Mouse (Mus musculus) erythroblast, embryonic 14.5 days (primary cell): ENCODE measurements around the gene Hist1h4f. TPM values are rescaled to one million over a fixed set of nuclear protein-coding genes. Genes with fewer than 3 reads are reported as not detected.
"Not testable (repeated sequence)": the region's sequence is repeated elsewhere in the genome, so short reads cannot be mapped to it uniquely, and the experiment has no call there.

ENCODE experiments used
- H3K27me3 ChIP-seq: 2 replicates; pipeline ENCODE4 v1.6.1; 2012; ENCODE audit warnings: inconsistent platforms; ENCODE audit not compliant: control insufficient read depth
- H3K36me3 ChIP-seq: 2 replicates; pipeline ENCODE4 v1.6.1; 2012; ENCODE audit warnings: mild to moderate bottlenecking, inconsistent platforms; ENCODE audit not compliant: control insufficient read depth
- H3K4me1 ChIP-seq: 2 replicates; pipeline ENCODE4 v1.6.1; 2012; ENCODE audit warnings: inconsistent platforms; ENCODE audit not compliant: control insufficient read depth
- H3K4me3 ChIP-seq: replicated peaks from 2 replicates; pipeline ENCODE3; 2012; ENCODE audit warnings: moderate library complexity, mild to moderate bottlenecking, inconsistent platforms
- H3K9me3 ChIP-seq: 2 replicates; pipeline ENCODE4 v1.6.1; 2012; ENCODE audit warnings: low read length, inconsistent platforms, mixed read lengths; ENCODE audit not compliant: control insufficient read depth
- GATA1 ChIP-seq: IDR thresholded peaks from 2 replicates; pipeline ENCODE4 v1.6.1; 2012; ENCODE audit warnings: low read length, inconsistent platforms, mixed read lengths
- TAL1 ChIP-seq: IDR thresholded peaks from 3 replicates; pipeline ENCODE4 v1.6.1; 2012; ENCODE audit warnings: low read length, inconsistent platforms, mixed read lengths
- polyA plus RNA-seq: library from polyadenylated mRNA; stranded (reverse); fragments of >175 nt; gene quantifications from 2 replicates; pipeline ENCODE4 v1.2.3, GENCODE M21; 2012

Hist1h4f gene
- polyA plus RNA-seq, 1 experiment: 13.8 TPM

GRCm38 (mm10) chr13:23576906-23577639, 25.6 kb upstream of the Hist1h4f start:
- TF ChIP-seq GATA1: no peak
- TF ChIP-seq TAL1: no peak
- peaks cover 11% of the 10 kb centered on the region for H3K36me3 ChIP-seq
- no peaks in the 10 kb centered on the region for H3K27me3 ChIP-seq
- peak overlapping the region; percentile 76 for H3K4me3 ChIP-seq
- no peaks in the 10 kb centered on the region for H3K9me3 ChIP-seq
- peaks cover 53% of the 10 kb centered on the region for H3K4me1 ChIP-seq

DNA sequence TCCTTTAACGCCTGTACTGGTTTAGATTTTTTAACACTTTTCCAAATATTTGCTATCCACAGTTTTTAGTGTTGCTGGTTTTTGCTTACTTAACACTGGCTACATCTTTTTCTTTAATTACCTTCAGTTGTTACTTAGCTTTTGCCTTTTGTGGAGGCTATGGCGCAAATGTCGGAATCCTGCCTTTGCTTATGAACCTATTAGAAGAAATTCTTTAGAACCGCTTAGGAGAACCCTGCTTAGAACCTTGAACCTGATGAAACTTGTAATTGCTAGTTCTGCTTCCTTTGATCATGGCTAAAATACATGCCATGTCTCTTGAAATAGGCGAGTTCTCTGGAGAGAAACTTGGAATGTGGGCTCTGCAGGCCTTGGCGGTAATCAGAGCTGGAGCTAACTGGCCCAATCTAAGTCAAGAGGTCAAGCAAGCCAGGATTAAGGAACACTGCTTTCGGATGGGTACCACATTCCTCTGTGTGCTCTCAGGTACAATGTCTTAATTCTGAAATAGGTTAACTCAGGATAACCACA, 25.0 kb upstream of the Hist1h4f start:
- Histone ChIP-seq H3K4me1 (peaks cover 49% of the 10 kb centered on the region), H3K36me3 (peaks cover 11% of the 10 kb centered on the region)

DNA sequence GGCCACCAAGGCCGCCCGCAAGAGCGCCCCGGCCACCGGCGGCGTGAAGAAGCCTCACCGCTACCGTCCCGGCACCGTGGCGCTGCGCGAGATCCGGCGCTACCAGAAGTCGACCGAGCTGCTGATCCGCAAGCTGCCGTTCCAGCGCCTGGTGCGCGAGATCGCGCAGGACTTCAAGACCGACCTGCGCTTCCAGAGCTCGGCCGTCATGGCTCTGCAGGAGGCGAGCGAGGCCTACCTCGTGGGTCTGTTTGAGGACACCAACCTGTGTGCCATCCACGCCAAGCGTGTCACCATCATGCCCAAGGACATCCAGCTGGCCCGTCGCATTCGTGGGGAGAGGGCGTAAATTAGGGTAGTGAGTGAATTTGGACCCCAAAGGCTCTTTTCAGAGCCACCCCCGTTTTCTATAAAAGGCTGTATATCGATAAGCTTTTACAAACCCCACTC, 24.4 kb upstream of the Hist1h4f start:
- peaks cover 44% of the 10 kb centered on the region for H3K4me1 ChIP-seq
- H3K27me3 ChIP-seq: not testable (repeated sequence)

More for the DNA sequence above, 25.0 kb upstream of the Hist1h4f start:
- Histone ChIP-seq H3K27me3 (no peaks in the 10 kb centered on the region), H3K9me3 (no peaks in the 10 kb centered on the region), H3K4me3 (peak overlapping the region; percentile 76)
- TF ChIP-seq GATA1 (no peak), TAL1 (no peak)

GRCm38 (mm10) chr13:23575271-23575851, 23.9 kb upstream of the Hist1h4f start, which contains the start of gene Hist1h3d:
TSS of gene Hist1h3d (plus strand) at chr13:23575763.
- Histone ChIP-seq H3K27me3 (no peaks in the 10 kb centered on the region), H3K4me1 (peaks cover 39% of the 10 kb centered on the region), H3K4me3 (peak within 1 kb of the TSS; percentile 76), H3K36me3 (peaks cover 11% of the 10 kb centered on the region), H3K9me3 (no peaks in the 10 kb centered on the region)
- TF ChIP-seq GATA1 (no peak), TAL1 (no peak)

More for the DNA sequence above, 24.4 kb upstream of the Hist1h4f start:
- Histone ChIP-seq H3K36me3 (peaks cover 11% of the 10 kb centered on the region), H3K4me3 (peak overlapping the region; percentile 76)
- H3K9me3 ChIP-seq: not testable (repeated sequence)

DNA sequence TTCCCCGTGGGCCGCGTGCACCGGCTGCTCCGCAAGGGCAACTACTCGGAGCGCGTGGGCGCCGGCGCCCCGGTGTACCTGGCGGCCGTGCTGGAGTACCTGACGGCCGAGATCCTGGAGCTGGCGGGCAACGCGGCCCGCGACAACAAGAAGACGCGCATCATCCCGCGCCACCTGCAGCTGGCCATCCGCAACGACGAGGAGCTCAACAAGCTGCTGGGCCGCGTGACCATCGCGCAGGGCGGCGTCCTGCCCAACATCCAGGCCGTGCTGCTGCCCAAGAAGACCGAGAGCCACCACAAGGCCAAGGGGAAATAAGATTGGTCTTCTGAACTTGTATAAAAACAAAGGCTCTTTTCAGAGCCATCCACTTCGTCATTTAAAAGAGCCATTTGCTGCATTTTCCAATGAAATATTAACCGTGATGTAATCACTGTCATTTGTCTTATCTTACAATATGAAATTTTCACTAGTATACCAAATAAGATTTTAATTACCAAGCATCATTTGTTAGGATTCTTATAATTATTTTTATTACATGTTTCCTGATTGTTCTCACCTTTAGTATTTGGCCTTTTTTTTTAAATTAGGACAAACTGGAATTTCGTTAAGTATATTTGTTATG, 23.2 kb upstream of the Hist1h4f start:
- H3K9me3 ChIP-seq, H3K27me3 ChIP-seq, H3K36me3 ChIP-seq: not testable (repeated sequence)
- Histone ChIP-seq H3K4me3 (peak overlapping the region; percentile 64), H3K4me1 (peaks cover 39% of the 10 kb centered on the region)

DNA sequence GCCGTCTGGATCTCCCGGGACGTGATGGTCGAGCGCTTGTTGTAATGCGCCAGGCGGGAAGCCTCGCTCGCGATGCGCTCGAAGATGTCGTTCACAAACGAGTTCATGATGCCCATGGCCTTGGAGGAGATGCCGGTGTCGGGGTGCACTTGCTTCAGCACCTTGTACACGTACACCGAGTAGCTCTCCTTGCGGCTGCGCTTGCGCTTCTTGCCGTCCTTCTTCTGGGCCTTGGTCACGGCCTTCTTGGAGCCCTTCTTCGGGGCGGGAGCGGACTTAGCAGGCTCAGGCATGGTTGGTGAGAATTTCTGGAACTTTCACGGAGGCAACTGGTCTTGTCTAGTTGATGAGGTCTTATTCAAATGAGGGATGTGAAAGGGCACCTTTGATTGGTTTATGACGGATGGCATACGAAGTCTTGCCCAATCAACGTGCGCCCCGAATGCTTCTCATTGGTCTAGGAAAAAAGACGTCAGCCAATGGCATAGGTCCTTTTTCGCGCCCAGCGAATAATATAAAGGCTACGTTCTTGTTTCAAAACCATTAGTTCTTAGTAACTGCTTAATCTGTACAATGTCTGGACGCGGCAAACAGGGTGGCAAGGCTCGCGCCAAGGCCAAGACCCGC, 22.6 kb upstream of the Hist1h4f start, which contains the start of the genes Hist1h2bf and Hist1h2ad:
Gene Hist1h2bf, minus strand, starts transcription at position 299 of the 627 bp plus-strand sequence.
Gene Hist1h2ad, plus strand, starts transcription at position 484 of the 627 bp plus-strand sequence.
- not testable (repeated sequence) for H3K9me3 ChIP-seq, H3K27me3 ChIP-seq, H3K36me3 ChIP-seq
- peak within 1 kb of the TSS; percentile 72 for H3K4me3 ChIP-seq
- H3K4me1 ChIP-seq: peaks cover 39% of the 10 kb centered on the region

DNA sequence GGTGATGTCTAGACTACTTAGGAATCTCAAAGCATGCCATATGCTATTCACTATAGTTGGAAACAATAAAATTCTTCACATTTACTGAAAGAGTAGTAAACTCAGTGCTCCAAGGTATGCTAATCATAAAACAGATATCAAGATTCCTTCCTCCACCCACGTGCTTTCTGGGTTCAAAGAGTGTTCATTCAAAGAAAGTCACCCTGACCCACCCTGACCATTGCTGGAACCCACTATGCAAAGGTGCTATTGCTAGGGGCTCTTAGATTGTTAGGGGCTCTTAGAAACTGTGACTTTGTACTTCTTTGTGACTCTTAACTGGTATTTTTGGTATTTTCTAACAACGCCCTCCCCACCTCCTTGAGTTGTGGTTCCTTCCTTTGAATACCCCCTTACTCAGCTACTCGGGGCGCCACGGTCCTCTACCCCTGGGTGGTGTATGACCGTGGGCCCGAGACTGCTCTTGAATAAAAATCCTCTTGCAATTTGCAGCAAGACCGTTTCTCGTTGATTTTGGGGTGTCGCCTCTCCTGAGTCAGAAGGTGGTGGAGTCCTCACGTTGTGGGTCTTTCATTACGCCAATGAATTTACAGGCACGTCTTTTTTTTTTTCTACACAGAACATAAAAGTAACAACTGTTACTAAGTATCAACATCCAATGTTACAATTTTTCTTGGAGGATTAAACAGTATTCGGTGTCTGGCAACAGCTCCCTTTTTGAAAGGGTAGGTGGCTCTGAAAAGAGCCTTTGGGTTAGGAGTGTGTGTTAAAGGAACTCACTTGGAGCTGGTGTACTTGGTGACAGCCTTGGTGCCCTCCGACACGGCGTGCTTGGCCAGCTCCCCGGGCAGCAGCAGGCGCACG, 21.8 kb upstream of the Hist1h4f start:
- H3K27me3 ChIP-seq, H3K36me3 ChIP-seq, H3K9me3 ChIP-seq: not testable (repeated sequence)
- peaks cover 39% of the 10 kb centered on the region for H3K4me1 ChIP-seq
- peak overlapping the region; percentile 72 for H3K4me3 ChIP-seq

DNA sequence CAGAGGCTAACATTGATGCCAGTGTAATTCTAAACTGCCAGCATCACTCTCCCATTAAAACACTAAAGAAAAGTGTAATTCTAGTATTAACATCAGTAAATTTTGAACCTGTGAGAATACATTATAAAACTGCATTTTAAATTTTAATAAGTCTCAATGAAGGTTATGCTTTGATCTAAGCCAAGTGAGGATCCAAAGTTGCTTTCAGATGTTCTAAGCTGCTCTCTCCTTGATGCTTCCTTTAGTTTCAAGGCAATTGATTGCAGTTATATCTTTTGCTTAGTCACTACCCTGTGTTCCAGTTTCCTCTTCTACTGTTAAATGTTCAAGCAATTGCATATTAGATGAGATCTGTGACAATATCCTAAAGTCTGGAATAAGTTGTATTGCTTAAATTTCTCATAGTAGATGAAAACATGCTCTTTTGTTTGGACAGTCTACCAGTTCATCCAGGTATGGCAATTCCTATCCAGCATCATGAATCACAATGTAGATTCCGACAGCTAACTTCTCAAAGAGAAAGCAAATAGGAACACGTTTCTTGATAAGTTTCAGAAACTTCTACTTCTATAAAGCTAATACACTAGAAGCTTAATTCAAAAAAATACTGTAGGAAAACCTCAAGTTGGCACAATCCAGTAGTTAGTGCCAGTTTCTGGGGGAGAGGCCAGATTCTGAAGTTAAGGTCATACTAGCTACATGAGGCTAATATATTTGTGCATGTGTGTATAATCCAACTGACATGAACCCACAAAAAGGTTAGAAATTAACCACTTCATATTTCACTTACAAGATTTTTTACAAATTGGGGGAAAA, 21.0 kb upstream of the Hist1h4f start:
- peak overlapping the region; percentile 72 for H3K4me3 ChIP-seq
- no peaks in the 10 kb centered on the region for H3K27me3 ChIP-seq
- no peaks in the 10 kb centered on the region for H3K9me3 ChIP-seq
- H3K36me3 ChIP-seq: peaks cover 2% of the 10 kb centered on the region
- TF ChIP-seq GATA1 (no peak), TAL1 (no peak)
- peaks cover 40% of the 10 kb centered on the region for H3K4me1 ChIP-seq

- Histone ChIP-seq H3K4me3 (peak overlapping the region; percentile 72), H3K4me1 (peaks cover 39% of the 10 kb centered on the region)
- H3K36me3 ChIP-seq, H3K27me3 ChIP-seq, H3K9me3 ChIP-seq: not testable (repeated sequence)
These were observed 20.2 kb upstream of the Hist1h4f start for GRCm38 (mm10) chr13:23571504-23572217.
